Mouse (Mus musculus) layer of hippocampus, adult 9-11 months (tissue): ENCODE results near the gene Gm45902.

Experiments
- DNase-seq: peaks from one replicate; pipeline ENCODE4 v3.0.0; 2022

The Gm45902 gene

GRCm38 (mm10) chr2:3512552-3513454 is at the start of gene Gm45902, which contains the start of the genes Hspa14 and Cdnf:
Gm45902 (minus strand) TSS chr2:3512790.
Hspa14 (minus strand) TSS chr2:3512814.
Cdnf (plus strand) TSS chr2:3513030.
- peak; percentile 99 for DNase-seq

DNA sequence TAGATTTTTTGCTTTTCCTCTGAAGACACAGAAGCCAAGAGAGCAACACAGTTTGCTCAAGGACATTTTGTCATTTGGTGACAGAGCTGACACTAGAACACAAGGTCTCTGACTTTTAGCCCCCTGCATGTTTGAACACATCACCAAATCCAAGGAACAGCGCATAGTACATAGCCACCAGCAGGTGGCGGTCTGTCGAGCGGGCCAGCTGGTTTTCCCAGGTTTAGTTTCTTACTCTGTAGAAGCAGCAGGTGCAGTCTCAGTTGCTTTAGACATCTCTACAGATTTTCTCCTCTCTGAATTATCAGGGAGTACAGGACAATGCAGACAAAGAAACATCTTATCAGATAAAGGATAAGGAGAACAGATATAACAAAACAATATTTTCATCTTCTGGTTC is 34.0 kb upstream of the Gm45902 start:
- DNase-seq: peak; percentile 10

DNA sequence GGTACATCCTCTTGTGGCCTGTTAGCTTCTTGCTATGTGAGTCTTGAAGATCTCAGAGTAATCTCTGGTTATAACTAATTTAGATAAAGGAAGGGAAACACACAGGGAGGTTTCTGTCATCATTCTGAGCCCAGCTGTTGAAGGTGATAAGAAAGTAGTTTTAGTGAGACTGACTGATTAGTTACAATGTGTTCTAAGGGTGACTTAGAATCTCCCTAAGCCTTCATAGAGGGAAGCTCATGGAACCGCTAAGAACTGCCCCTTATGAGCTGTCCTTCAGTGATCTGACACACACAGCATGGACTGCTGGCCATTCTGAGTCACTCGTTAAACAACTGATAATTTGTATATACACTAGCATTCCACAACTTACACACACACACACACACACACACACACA is 33.5 kb upstream of the Gm45902 start:
- no peak for DNase-seq

GRCm38 (mm10) chr2:3541307-3542079 is 28.9 kb upstream of the Gm45902 start:
- DNase-seq: no peak

GRCm38 (mm10) chr2:3526288-3526687 is 13.7 kb upstream of the Gm45902 start:
- DNase-seq: no peak

- no peak for DNase-seq
Observed at GRCm38 (mm10) chr2:3522558-3522957, 10.0 kb upstream of the Gm45902 start.

DNA sequence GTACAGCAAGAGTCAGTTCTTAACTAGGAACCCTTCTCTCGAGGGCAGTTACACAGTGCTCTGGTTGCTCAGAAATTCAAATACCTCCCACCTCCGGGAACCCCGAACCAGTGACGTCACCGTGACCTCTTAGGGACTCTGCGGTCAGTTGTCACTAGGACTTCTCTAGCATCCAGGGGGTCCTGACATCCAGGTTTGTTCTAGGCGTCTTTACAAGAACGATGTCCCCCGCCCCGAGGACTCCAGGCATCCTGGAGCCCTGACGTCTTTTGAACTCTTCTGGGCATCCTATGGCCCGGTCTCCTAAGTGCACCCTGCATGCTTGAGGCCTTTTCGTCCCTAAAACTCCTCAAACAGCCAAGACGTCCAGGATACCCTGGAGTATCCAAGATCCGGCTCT is 514 bp downstream of the Gm45902 start:
- DNase-seq: no peak

GRCm38 (mm10) chr2:3500886-3501285 is 11.7 kb downstream of the Gm45902 start:
- no peak for DNase-seq

- no peak for DNase-seq
Observed at GRCm38 (mm10) chr2:3499543-3499942, 13.0 kb downstream of the Gm45902 start.

DNA sequence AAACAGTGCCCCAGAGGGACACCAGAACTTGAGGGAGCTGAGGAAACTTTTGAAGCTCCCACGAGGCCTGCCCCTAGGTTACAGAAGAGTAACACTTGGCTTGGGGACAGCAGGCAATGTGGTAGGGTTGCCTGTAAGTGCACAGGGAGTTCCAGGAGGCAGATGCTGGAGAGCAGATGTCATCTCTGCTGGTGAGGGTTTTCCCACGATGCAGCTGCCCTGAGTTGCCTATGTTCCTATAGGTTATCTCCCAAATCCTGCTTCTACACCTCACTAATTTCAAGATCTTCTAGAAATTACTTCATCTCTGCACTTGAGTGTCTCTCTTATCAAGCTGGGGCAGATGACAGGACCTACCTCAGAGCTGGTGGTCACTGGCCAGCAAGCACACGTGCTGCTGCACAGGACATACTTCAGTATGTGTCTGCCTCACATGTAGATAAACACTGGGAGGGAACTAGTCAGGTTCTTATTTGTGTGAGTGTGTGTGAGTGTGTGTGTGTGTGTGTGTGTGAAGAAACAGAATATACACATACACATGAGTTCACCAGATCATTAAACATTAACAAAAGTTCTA is 18.7 kb downstream of the Gm45902 start:
- DNase-seq: no peak

GRCm38 (mm10) chr2:3489816-3490215 is 22.8 kb downstream of the Gm45902 start:
- DNase-seq: no peak

DNA sequence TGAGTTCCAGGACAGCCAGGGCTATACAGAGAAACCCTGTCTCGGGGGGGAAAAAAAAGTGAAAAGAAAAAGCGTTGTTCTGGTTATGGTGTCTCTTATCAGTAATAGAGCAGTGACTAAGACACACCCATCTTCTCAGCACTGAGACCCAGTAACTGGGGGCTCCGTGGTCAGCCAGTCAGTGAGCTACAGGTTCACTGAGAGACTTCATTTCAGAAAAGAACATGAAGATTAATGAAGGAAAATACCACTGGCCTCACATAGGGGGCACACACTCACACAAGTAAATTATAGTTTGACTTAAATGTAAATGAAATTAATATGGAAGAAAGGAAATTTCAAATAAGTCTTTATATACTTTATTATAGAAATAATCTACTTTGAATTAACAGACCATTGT is 32.4 kb downstream of the Gm45902 start:
- DNase-seq: no peak

DNA sequence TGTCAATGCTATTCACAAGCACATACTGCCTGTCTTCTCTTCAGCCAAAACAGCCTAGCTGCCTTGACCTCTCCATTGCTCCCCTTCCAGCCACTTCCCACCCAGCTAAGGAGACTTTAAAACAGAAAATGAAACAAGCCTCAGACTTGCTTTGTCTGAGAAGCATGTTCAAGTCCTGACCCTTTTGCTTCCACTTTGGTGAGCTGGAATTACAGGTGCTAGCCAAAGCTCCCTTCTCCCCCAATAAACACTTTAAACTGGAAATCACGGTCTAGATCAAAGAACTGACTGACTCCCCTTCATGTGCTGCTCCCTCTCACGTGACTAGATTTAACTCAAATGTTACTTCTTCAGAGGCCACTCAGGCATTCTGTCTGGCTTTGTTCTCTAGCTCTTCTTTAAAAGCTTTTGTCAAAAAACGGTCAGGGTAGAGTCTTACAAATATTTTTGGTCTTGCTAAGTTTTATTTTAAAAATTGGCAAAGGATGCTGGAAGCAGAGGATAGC is 36.8 kb downstream of the Gm45902 start:
- no peak for DNase-seq

- peak; percentile 95 for DNase-seq
Observed at GRCm38 (mm10) chr2:3474861-3475283, 37.7 kb downstream of the Gm45902 start, which contains the start of gene Suv39h2. Suv39h2 (minus strand) TSS chr2:3475031.

DNA sequence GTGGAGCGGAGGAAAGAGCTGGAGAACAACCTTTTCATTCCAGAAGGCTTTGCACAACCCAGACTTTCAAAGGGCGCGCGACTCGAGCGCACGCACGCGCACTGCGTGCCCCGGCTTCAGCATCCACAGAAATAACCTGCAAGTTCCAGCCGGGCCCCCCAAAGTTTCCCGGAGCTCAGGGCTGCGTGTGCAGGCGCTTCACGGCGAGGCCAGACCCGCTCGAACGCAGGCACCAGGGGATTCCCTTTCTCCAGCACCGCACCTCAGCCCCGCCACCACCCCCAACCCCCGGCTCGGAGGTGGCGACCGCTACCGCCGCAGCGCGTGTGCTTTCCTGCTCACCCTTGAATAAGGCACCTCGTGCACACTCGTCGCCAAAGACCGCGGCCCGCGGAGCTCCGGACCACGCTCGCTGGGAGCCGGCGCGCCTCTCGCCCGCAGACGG is 38.2 kb downstream of the Gm45902 start:
- DNase-seq: peak; percentile 42

DNA sequence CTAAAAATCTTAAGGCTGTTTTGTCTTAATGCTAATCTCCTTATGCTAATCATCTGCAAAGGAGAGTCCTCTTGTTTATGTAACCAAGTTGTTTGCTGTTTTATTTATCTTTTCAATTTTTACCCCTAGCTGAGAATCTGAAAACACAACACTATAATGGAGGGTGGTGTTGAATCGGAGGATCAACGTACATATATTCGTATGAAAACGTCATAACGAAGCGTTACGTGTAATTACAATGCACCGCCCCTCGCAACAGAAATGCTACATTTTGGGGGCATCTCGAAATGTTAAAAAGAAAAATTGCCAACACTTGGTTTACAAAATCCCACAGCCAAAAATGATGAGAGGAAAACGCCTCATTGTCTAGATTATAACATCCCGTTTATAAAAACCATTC is 38.7 kb downstream of the Gm45902 start:
- no peak for DNase-seq

- no peak for DNase-seq
Observed at GRCm38 (mm10) chr2:3456590-3456989, 56.0 kb downstream of the Gm45902 start.
